Mouse (Mus musculus): Measurements from ENCODE around the gene Pfdn4.
A peak's percentile ranks its signal among the peaks of the same experiment; 100 is the strongest.
"Not testable (repeated sequence)": the region's sequence is repeated elsewhere in the genome, so short reads cannot be mapped to it uniquely, and the experiment has no call there.

Gene Pfdn4

DNA sequence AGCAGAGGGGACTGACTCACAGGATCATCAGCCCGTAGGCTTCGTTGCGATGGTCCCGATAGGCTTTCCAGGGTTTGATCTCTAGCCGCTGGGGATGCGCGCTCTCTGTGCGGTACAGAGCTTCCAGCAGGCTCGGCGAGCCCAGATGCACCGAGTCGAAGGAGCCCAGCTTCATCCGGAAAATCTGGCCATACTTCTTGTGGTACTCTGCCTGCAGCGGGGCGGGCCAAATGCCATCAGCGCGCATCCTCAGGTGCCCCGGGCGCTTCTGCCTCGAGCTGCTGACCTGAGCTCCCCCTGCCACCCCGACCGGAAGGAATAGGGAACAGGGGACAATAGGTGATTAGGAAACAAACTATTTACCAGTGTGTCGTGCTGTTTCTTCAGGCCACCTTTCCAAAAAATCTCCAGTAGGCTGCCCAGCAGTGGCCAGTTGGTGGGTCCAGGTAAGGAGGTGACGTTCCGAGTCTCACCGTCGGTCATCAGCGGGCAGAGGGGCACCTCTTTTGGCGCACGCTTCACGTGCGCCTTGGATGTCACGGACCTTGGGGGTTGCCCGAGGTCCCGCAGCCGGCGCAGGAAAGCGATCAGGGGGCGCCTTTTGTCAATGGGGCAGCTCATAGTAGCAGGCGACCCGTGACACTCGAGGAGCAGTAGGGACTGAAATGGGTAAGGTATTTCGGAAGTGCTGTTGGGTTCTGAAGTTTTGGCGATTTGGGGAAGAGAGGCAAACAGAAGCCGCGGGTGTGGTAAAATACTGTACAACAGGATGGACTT lies at the start of gene Pfdn4:
TSS of gene Pfdn4 (plus strand) at position 275 of the 777 bp plus-strand sequence.
- no peak; the same call in 1 of the 2 replicates for ATAC-seq (ENCODE audit: low TSS enrichment)

DNA sequence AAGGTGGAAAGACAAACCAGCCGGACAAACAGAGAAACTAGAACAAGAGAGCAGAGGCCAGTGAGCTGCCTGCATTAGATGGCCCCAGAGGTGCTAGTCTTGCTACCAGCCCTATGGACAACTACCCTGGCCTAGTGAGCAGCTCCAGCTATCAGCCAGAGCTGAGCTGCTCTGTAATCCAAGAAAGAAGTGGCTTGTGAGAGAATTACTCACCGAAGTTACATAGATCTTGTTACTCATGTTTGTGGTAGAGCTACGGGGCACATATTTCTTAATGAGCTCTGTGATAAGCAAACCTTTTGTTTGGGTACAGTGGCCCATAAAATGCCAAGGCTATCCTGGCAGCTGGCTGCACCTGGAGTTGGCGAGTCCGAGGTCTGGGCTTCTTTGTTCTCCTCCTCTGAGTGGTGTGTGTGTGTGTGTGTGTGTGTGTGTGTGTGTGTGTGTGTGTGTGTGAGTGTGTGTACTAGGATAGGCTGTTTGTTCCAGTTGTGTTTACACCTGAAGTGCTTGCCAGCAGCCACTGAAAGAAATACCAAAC lies 49.3 kb upstream of the Pfdn4 start:
- ATAC-seq (ENCODE audit: low TSS enrichment), result no peak

DNA sequence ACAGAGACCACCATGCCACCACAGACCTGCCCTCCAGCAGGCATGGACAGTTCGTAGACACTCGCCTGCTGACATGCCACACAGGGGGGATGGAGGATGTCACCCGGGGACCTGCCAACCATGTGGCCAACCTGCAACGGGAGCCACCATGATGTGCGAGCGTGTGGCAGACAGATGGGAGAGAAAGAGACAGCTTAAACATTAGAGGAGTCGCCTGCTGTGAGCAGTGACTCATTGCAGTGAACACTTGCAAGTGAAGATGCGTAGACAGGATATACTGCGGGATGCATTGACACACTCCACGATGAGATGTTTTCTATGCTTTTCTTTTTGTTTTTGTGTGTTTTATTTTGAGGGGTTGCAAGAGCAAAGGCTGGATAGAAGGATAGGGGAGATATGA lies 48.6 kb upstream of the Pfdn4 start:
- peak; percentile 50; the same call in 1 of the 2 replicates for ATAC-seq (ENCODE audit: low TSS enrichment)

DNA sequence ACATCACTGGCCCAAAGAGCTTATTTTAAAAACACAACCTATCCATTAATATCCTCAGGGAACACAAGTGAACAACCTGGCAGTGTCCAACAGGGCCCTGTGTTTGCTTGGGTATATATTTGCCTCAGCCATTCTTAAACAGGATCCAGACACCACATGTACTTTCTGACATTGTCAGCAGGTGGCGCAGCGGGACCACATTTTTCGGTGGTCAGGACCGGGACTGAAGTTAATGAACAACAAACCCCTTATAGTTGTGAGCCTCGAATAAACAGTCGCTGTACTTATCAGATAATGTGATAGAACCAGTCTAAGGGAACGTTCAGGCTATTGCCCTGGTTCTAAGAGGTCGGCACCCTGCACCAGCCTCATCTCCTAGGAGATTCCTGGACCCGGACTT lies 45.3 kb upstream of the Pfdn4 start:
- peak; percentile 31; the same call in 1 of the 2 replicates for ATAC-seq (ENCODE audit: low TSS enrichment)

DNA sequence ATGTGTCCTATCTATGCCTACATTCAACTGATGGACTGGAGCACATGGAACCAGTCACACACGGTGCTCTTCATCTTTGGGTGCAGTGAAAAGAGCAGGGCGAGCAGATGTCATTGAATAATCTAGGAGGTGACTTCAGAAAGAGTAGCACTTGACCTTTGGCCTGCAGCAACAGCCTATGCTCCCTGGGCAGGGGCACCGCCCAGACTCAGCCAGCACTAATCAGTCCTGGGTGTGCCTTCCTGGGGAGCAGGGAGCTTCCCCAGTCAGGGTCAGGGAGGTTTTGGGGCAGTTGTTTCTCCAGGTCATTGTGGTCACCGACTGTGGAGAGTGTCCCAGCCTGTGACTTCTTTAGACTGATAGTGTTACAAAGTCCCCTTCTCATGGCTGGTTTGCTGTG lies 42.4 kb upstream of the Pfdn4 start:
- ATAC-seq (ENCODE audit: low TSS enrichment), result not testable (repeated sequence)

DNA sequence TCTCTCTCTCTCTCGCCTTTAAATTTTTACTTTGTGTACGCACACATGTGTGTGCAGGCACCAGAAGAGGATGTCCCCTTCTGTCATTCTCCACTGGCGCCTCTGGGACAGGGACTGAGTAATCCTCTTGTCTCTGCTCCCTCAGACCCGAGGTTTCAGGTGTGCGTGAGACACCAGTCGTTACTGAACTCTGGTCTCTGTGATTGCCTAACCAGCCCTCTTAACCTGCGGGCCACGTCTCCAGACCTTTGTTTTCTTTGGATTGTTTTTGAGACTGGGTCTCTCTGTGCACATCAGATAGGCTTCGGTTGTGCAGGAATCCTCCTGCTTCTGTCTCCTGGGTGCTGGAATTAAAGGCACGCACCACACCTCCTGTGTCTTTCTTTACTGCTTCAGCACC lies 37.0 kb upstream of the Pfdn4 start:
- ATAC-seq (ENCODE audit: low TSS enrichment), result no peak

DNA sequence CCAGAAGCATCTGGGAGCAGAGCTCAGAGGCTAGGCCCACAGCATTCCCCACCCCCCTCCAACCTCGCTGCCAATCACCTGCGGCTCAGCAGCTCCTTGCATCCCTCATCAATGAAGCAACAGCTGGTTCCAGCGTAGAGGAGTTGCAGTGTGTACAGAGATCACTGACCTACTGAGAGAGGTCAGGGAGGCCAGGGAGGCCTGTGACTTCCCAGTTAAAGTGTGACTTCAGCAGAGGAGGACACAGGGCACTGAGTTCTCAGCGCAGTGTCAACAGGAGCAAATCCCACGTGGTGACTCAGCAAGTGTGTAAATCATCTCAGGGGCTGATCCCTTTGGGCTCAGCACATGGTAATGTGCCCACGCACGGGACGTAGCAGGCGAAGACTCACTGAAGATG lies 36.4 kb upstream of the Pfdn4 start:
- no peak for ATAC-seq (ENCODE audit: low TSS enrichment)

DNA sequence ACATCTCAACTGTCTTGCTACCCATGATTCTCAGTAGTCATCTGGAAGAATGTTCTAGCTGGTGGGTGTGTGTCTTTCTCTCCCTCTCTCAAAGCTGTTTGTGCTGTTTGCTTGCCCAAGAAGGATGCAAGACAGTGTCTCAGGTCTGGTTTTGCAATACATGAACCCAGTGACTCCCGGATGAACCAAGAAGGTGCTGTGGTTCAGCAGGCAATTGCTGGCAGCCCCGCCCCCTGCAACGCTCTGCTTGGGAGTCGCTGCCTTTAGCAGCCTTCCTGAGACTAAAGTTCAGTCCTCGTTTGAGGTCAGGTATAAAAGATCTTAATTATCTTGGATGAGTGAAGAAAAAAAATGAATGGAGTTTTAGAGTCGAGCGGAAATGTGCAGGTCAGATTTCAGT lies 34.6 kb upstream of the Pfdn4 start:
- ATAC-seq (ENCODE audit: low TSS enrichment), result no peak

DNA sequence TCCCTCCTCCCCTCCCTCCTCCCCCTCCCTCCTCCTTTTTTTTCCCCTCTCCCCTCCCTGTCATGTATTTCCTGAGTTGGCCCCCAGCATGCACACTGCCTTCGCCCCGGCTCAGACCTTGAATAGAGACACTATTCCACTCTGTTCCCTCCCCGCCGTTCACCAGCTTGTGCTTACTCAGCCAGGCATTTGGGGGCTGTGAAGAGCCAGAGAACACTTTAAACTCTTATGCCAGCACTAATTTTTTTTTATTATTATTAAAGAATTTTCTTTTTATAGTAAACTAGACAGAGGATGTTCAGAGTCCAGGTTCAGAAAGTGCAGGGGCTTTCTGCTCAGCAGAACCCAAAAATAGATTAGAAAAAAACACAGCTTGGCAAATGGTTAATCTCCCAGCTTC lies 31.4 kb upstream of the Pfdn4 start:
- no peak for ATAC-seq (ENCODE audit: low TSS enrichment)

DNA sequence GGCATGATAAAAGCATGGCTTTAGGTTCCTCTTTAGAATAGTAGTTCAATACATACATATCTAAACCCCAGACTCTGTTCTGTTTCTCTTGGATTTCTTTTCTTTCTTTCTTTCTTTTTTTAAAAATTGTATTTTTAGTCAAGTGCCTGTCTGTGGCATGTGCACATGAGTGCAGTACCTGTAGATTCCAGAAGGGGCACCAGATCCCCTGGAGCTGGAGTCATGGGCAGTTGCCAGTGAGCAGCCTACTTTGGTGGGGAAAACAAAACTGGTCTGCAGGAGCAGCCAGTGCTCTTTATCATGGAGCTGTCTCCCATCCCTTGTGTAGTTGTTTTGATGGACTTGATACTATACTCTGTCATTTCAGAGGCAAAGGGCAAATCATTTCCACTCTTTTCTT lies 28.2 kb upstream of the Pfdn4 start:
- ATAC-seq (ENCODE audit: low TSS enrichment), result no peak

DNA sequence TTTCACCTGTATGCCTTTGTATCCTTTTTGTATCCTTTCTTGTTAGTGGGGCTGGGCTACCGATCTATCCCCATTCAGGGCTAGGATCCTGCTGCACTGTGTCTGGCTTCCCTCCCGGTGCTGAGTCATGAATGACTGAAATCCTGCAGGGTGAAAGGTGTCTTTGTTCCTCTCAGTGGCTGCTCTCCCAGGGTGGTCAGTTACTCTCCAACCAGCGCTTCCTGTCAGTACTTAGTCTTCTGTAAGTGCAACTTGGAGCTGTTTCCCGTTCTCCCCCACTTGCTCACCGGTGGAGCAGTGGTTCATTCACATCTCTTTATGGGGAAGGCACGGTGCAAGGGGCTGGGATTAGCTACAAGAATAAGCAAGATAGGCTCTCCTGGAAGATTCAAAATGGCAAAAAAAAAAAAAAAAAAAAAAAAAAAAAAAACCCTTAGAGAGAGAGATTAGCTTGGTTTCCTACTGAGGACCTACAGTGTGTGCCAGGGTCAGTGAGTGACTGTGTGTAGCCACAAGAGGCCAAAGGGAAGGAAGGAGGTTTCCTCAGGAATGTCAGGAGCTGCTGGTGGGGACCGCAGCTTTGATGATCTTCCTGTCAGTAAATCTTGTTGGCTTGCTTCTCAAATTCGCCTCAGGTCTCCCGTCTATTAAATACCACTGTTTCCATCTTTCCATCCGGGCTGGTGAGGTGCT lies 26.5 kb upstream of the Pfdn4 start:
- ATAC-seq (ENCODE audit: low TSS enrichment), result no peak; the same call in 1 of the 2 replicates

DNA sequence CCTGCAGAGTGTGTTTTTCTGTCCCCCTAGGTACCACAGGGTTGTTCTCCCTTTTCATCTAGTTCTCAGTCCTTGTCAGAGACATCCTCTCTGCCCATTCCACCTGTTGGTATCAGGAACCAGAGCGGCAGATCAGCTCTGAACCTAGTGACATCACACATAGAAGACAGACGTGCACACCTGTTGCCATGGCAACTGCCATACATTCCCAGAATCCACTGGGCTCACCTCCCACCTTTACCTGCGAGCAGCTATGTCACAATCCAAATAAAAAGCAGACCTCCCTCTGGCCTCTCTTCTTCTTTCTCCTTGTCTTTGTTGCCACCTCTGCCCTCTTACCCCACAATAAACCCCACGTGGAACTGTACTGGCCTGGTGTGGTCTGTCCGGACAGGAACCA lies 25.6 kb upstream of the Pfdn4 start:
- no peak for ATAC-seq (ENCODE audit: low TSS enrichment)

DNA sequence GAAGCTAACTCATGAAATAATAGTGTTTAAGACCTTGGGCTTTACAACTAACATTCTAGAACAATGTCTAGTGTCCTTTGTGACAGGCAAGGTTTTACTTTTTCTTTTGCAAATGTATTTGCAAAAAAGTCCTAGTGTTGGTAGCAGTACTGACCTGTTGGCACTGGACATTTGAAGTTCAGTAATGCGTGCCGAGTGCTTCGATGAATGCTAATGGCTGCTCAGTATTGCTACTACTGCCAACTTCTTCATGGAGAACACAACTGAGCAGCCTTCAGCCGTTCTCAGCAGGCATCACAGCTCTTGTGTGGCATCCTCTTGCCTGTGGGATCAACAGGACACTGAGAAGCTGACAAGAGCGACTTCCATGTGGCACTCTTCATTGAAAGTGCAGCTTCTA lies 22.1 kb upstream of the Pfdn4 start:
- no peak for ATAC-seq (ENCODE audit: low TSS enrichment)

DNA sequence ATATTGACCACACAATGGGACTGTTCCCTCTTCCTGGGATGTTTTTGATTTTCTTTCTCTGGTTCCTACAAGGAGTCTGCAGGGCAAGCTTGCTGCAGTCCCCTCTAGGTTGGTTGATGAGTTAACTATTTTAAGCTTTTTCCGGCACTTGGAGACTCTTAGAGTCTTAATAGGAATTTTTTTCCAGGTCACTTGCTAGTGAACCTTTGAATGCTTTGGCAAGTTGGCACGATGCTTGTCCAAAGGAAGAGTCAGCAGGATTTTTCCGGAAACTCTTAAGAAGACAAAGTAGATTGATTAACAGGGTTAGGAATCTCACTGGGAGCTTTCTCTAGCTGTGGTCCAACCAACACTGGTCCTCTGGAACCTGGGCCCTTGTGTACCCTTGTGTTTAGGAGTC lies 21.1 kb upstream of the Pfdn4 start:
- no peak for ATAC-seq (ENCODE audit: low TSS enrichment)

DNA sequence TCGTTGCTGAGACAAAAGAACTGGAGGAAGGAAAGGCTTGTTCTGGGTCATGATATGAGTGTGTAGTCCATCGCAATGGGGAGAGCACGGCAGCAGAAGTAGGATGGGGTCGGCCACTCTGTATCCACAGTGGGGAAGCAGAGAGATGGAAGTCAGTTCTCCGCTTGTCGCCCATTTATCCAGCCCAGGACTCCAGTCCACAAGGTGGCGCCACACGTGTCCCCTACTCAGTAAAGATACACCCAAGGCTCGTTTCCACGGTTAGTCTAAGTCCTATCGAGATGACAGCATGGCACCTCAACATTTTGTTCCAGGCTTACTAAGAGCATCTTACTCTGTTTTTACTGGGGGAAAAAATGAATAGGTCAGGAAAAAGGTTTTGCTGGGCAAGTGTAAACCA lies 20.0 kb upstream of the Pfdn4 start:
- no peak for ATAC-seq (ENCODE audit: low TSS enrichment)

DNA sequence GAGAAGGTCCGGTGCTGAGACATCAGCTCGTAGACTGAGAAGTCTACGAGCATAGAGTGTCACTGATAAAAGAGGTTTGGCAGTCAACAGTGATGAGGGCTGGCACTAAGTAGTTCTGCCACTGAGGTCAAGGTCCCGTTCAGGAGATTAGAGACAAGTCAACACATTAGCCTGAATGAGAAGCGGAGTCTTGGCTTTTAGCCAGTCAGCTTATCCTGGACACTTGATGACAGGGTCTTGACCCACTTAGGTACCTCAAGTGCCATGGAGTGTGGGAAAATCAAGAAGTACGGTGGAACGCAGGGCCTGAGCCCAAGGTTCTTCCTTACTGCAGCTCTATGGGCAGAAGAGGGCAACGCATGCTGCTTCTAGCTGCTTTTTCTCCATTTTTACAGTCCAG lies 19.6 kb upstream of the Pfdn4 start:
- no peak for ATAC-seq (ENCODE audit: low TSS enrichment)

DNA sequence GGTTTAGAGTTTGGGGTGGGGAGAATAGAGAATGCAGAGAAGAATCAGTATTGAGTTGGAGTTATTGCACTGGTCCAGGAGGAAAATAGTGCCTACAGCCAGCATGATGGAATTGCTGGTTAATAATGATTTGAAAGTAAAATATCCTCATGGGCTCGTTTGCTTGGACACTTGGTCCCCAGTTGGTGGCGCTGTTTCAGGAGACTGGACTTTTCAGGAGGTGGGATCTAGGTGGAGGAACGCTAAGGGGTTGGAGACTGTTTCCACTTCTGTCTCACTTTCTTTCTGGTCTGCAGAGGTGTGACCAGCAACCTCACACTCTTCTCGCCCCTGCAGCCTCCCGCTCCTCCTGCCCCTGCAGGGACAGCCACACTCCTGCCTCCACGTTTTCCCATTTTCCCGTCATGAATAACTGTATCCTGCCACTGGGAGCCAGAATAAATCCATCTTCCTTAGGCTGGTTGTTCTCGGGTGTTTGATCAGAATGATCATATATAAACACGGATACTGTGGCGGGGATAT lies 14.1 kb upstream of the Pfdn4 start:
- no peak for ATAC-seq (ENCODE audit: low TSS enrichment)

DNA sequence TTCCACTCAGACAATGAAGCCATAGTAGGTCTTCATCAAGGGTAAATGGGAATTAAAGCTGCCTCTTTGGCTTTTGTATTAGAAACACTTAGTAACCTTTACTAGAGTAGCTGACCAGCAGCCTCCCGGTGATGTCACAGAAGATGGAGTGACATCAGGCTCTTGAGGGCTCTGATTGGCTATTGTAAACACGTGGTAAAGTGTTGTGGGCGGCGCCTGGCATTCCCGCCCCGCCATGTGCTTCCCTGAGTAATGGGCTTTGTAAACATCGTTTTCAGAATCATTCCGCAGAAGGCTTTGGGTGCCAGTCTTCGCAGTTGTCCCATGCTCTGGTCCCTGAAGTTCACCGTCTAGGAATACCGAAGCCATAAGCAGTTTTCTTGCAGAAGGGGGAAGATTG lies 12.3 kb upstream of the Pfdn4 start:
- no peak for ATAC-seq (ENCODE audit: low TSS enrichment)

DNA sequence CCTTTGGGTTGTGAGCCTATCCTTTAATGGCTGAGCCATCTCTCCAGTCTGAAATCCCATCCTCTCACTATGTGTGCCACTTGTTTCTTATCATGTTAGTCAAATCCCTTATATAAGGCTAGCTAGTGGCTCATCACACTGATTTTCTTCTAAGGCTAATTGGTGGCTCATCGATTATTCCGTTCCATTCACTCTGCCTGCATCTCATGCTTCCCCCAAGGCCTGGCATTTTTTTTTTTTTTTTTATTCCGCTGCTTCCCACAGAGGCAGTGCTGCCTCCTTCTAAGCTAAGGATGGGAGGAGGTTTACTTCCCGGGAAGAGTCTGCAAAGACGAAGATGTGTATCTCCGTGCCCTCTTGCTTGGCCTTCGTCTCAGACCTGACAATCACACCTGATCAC lies 9.0 kb upstream of the Pfdn4 start:
- ATAC-seq (ENCODE audit: low TSS enrichment), result no peak

DNA sequence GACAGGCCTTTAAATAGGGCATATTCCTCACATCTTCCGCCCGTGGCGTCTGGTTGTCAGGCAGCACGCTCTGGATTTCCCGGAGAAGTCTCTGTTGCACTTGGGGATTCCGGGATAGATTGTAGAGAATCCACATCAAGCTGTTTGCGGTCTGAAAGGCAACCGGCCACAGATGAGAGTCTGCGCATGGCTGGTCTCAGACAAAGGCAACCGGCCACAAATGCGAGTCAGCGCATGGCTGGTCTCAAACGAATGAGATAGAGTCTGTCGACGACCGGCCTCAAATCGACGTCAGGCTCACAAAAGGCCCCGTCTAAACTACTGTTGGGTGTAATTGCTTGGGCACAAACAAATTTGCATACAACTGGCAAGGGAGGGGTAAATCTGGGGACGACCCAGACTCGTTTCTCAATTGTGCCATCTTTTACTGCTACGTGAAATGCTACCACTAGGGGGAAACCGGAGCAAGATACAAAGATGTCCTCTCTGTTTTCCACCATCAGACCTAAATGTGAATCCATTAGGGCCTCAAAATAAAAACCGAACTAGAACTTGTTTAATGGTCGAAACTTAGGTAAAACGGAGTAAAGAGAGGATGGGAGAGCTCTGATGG lies 8.2 kb upstream of the Pfdn4 start:
- ATAC-seq (ENCODE audit: low TSS enrichment), result peak; percentile 57; the same call in 1 of the 2 replicates

DNA sequence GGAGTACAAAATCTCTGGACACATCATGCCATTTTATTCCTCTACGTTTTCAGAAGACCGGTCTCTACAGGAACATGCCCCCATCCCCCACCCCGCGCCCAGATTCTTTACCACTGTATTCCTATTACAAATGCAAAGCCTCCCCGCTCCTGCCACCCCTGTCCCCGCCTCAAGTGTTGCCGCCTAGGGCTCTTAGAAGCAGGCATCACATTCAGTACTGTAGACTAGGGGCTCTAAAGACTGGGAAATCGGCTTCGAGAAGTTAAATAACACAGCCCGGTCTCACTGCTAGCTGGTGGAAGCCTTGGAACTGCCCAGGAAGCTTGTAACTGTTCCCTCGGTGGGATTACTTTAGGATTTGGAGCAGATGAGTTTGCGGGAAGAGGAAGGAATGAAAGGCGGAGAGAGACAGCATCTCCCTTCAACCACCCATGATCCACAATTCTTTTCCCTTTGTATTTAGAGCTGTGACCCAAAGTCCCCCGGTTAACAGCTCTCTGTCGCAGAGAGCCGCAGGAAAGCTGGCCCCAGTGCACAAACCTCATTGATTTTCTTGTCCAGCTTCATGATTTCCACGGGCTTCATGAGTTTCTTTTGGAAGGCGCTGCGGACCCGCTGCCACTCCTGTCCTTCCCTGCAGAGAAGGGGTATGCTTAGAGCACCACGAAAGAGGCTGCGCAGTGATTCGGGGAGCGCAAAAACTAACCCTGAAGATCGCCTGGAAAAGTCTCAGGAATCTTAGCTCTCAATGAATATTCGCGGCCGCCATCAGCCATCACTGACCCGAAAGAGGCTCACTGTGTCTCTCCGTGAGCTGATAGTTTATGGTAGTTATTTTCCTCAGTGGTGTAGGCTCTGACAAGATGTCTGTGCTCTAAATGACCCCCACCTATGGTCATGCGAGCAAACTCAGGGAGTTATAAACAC lies 1.2 kb upstream of the Pfdn4 start:
- no peak for ATAC-seq (ENCODE audit: low TSS enrichment)

All from frontal cortex, adult (tissue).